Mouse (Mus musculus) layer of hippocampus, adult 6 months (tissue): ENCODE results near the gene Zfp646. TPM values are rescaled to one million over a fixed set of nuclear protein-coding genes. Genes with fewer than 3 reads are reported as not detected.

ENCODE experiments used
- long read RNA-seq, 2 experiments: library from polyadenylated mRNA; unstranded; transcript quantifications; one replicate each; pipeline ENCODE4 v2.0.0; 2019 to 2020
- polyA plus RNA-seq: library from polyadenylated mRNA; unstranded; fragments of <200 nt; fragmentation: Nextera tagmentation; gene quantifications from 2 replicates; pipeline ENCODE4 v1.2.3, GENCODE M21; 2021

Zfp646 gene
- polyA plus RNA-seq = 4.8 and 5.7 TPM in 2 replicates
- long read RNA-seq, experiment 1, partial matches to known transcripts = 5 of 9 reads
- long read RNA-seq, experiment 1, other reads (novel, unspliced or antisense) = 0 of 9 reads
- long read RNA-seq, experiment 2, full-length matches to known transcripts = 2 of 21 reads
- long read RNA-seq, experiment 2, partial matches to known transcripts = 17 of 21 reads
- long read RNA-seq, experiment 2, other reads (novel, unspliced or antisense) = 2 of 21 reads

GRCm38 (mm10) chr7:127876041-127876466, at the start of gene Zfp646:
Gene Zfp646 (plus strand): TSS chr7:127876221.

GRCm38 (mm10) chr7:127876467-127877348, 687 bp downstream of the Zfp646 start, which contains the start of gene Zfp668:
Gene Zfp668 (minus strand): TSS chr7:127876828.

GRCm38 (mm10) chr7:127890798-127891197, 14.8 kb downstream of the Zfp646 start, which contains the start of gene Prss53:
Gene Prss53 (minus strand): TSS chr7:127890970.

GRCm38 (mm10) chr7:127895442-127895841, 19.4 kb downstream of the Zfp646 start, which contains the start of the genes Gm21974 and Vkorc1:
Gene Gm21974 (minus strand): TSS chr7:127895454.
Gene Vkorc1 (minus strand): TSS chr7:127895617.

GRCm38 (mm10) chr7:127903971-127904796, 28.2 kb downstream of the Zfp646 start, which contains the start of gene Bckdk:
Gene Bckdk (plus strand): TSS chr7:127904082.

GRCm38 (mm10) chr7:127912190-127912871, 36.3 kb downstream of the Zfp646 start, which contains the start of gene Kat8:
Gene Kat8 (plus strand): TSS chr7:127912516.

GRCm38 (mm10) chr7:127929923-127930322, 53.9 kb downstream of the Zfp646 start, which contains the start of gene Prss8:
Gene Prss8 (minus strand): TSS chr7:127930104.

Other genes starting within 250 kb of the Zfp646 start
- 5.1 and 6.0 TPM in 2 replicates for gene Bcl7c, start 167.3 kb upstream of the Zfp646 start, polyA plus RNA-seq
- 4.1 and 4.5 TPM in 2 replicates for gene Ctf1, start 163.5 kb upstream of the Zfp646 start, polyA plus RNA-seq
- 0.08 TPM in 1 of 2 replicates, not detected in the other for gene Ctf2, start 144.1 kb upstream of the Zfp646 start, polyA plus RNA-seq
- 1.0 TPM in 2 replicates for gene Fbxl19, start 131.7 kb upstream of the Zfp646 start, polyA plus RNA-seq
- 31.4 and 32.6 TPM in 2 replicates for gene Orai3, start 106.4 kb upstream of the Zfp646 start, polyA plus RNA-seq
- gene Setd1a, start 99.6 kb upstream of the Zfp646 start, polyA plus RNA-seq = 7.7 and 12.9 TPM in 2 replicates
- gene Gm49388, start 90.6 kb upstream of the Zfp646 start, polyA plus RNA-seq = not detected in 2 replicates
- 5.9 and 14.2 TPM in 2 replicates for gene Hsd3b7, start 75.6 kb upstream of the Zfp646 start, polyA plus RNA-seq
- 9.9 and 10.7 TPM in 2 replicates for gene Stx4a, start 51.9 kb upstream of the Zfp646 start, polyA plus RNA-seq
- gene Stx1b, start 51.7 kb upstream of the Zfp646 start, polyA plus RNA-seq = 29.2 and 31.2 TPM in 2 replicates
- 9.2 and 11.8 TPM in 2 replicates for gene Zfp668, start 607 bp downstream of the Zfp646 start, polyA plus RNA-seq
- gene Prss53, start 14.7 kb downstream of the Zfp646 start, polyA plus RNA-seq = 0.75 and 0.94 TPM in 2 replicates
- gene Gm21974, start 19.2 kb downstream of the Zfp646 start, polyA plus RNA-seq = not detected in 2 replicates
- gene Vkorc1, start 19.4 kb downstream of the Zfp646 start, polyA plus RNA-seq = 103 and 112 TPM in 2 replicates
- 53.7 and 57.1 TPM in 2 replicates for gene Bckdk, start 27.9 kb downstream of the Zfp646 start, polyA plus RNA-seq
- gene Kat8, start 36.3 kb downstream of the Zfp646 start, polyA plus RNA-seq = 14.9 and 15.5 TPM in 2 replicates
- 0.41 and 1.6 TPM in 2 replicates for gene Prss8, start 53.9 kb downstream of the Zfp646 start, polyA plus RNA-seq
- gene Prss36, start 70.5 kb downstream of the Zfp646 start, polyA plus RNA-seq = 17.7 TPM in 2 replicates
- 5.8 TPM in 2 replicates for gene Fus, start 91.2 kb downstream of the Zfp646 start, polyA plus RNA-seq
- 16.7 and 20.5 TPM in 2 replicates for gene Pycard, start 117.6 kb downstream of the Zfp646 start, polyA plus RNA-seq
- gene Trim72, start 127.7 kb downstream of the Zfp646 start, polyA plus RNA-seq = not detected in 2 replicates
- 3.3 and 3.4 TPM in 2 replicates for gene Itgam, start 186.4 kb downstream of the Zfp646 start, polyA plus RNA-seq
- 0.04 TPM in 1 of 2 replicates, not detected in the other for gene Gm49368, start 186.5 kb downstream of the Zfp646 start, polyA plus RNA-seq